Mouse (Mus musculus) kidney, adult 18-20 months (tissue): ENCODE data around the gene Lta.

Experiments used
- DNase-seq: peaks from one replicate; pipeline ENCODE4 v3.0.0; 2021

Gene Lta

GRCm38 (mm10) chr17:35204494-35205379, at the start of gene Lta:
Gene Lta (minus strand): TSS chr17:35205351.
- DNase-seq = no peak

GRCm38 (mm10) chr17:35254241-35255098, 49.3 kb upstream of the Lta start:
- DNase-seq = peak; percentile 79

- DNase-seq = no peak
These were observed 48.3 kb upstream of the Lta start for GRCm38 (mm10) chr17:35253293-35254093.

- DNase-seq = no peak
These were observed 47.6 kb upstream of the Lta start for GRCm38 (mm10) chr17:35252619-35253292.

GRCm38 (mm10) chr17:35251981-35252380, 46.8 kb upstream of the Lta start:
- no peak for DNase-seq

- no peak for DNase-seq
These were observed 46.1 kb upstream of the Lta start for GRCm38 (mm10) chr17:35251162-35251719.

- DNase-seq = no peak
These were observed 45.4 kb upstream of the Lta start for GRCm38 (mm10) chr17:35250348-35251120.

- DNase-seq = no peak
These were observed 44.5 kb upstream of the Lta start for GRCm38 (mm10) chr17:35249451-35250197.

- DNase-seq = no peak
These were observed 43.8 kb upstream of the Lta start for GRCm38 (mm10) chr17:35248986-35249385.

GRCm38 (mm10) chr17:35247144-35247543, 42.0 kb upstream of the Lta start:
- no peak for DNase-seq

GRCm38 (mm10) chr17:35245731-35246623, 40.8 kb upstream of the Lta start:
- DNase-seq = no peak

- DNase-seq = no peak
These were observed 39.8 kb upstream of the Lta start for GRCm38 (mm10) chr17:35244999-35245398.

- DNase-seq = peak; percentile 51
These were observed 37.9 kb upstream of the Lta start for GRCm38 (mm10) chr17:35243086-35243485.

GRCm38 (mm10) chr17:35242015-35242941, 37.1 kb upstream of the Lta start:
- peak; percentile 55 for DNase-seq

GRCm38 (mm10) chr17:35241305-35242014, 36.3 kb upstream of the Lta start, which contains the start of gene Ddx39b:
Gene Ddx39b (plus strand): TSS chr17:35241746.
- DNase-seq = peak; percentile 97

GRCm38 (mm10) chr17:35240384-35241304, 35.5 kb upstream of the Lta start:
- DNase-seq = peak; percentile 62
